Mouse (Mus musculus): ENCODE data around the gene Rab26. TPM values are rescaled to one million over a fixed set of nuclear protein-coding genes. Genes with fewer than 3 reads are reported as not detected.

Gene Rab26
- total RNA-seq, 2 experiments from 2014 or later = 1.1 to 1.9 TPM

- DNase-seq (ENCODE audit: low spot score in 2 of 2) = no peak
Observed at GRCm38 (mm10) chr17:24514270-24515257, 19.4 kb downstream of the Rab26 start.

GRCm38 (mm10) chr17:24513609-24514008 lies 20.4 kb downstream of the Rab26 start:
- no peak for DNase-seq (ENCODE audit: low spot score in 2 of 2)

- no peak for DNase-seq (ENCODE audit: low spot score in 2 of 2)
Observed at GRCm38 (mm10) chr17:24507806-24508460, 26.1 kb downstream of the Rab26 start.

- DNase-seq (ENCODE audit: low spot score in 2 of 2) = no peak
Observed at GRCm38 (mm10) chr17:24507129-24507664, 26.8 kb downstream of the Rab26 start.

GRCm38 (mm10) chr17:24506332-24507070 lies 27.5 kb downstream of the Rab26 start:
- no peak for DNase-seq (ENCODE audit: low spot score in 2 of 2)

- no peak for DNase-seq (ENCODE audit: low spot score in 2 of 2)
Observed at GRCm38 (mm10) chr17:24505286-24505955, 28.6 kb downstream of the Rab26 start.

GRCm38 (mm10) chr17:24504085-24504484 lies 29.9 kb downstream of the Rab26 start:
- no peak for DNase-seq (ENCODE audit: low spot score in 2 of 2)

GRCm38 (mm10) chr17:24502208-24502607 lies 31.8 kb downstream of the Rab26 start:
- no peak for DNase-seq (ENCODE audit: low spot score in 2 of 2)

- no peak for DNase-seq (ENCODE audit: low spot score in 2 of 2)
Observed at GRCm38 (mm10) chr17:24496026-24496425, 38.0 kb downstream of the Rab26 start.

- no peak for DNase-seq (ENCODE audit: low spot score in 2 of 2)
Observed at GRCm38 (mm10) chr17:24495443-24495842, 38.6 kb downstream of the Rab26 start.

- no peak for DNase-seq (ENCODE audit: low spot score in 2 of 2)
Observed at GRCm38 (mm10) chr17:24494627-24495335, 39.2 kb downstream of the Rab26 start.

- DNase-seq (ENCODE audit: low spot score in 2 of 2) = no peak
Observed at GRCm38 (mm10) chr17:24490399-24490798, 43.6 kb downstream of the Rab26 start.

- DNase-seq (ENCODE audit: low spot score in 2 of 2) = no peak
Observed at GRCm38 (mm10) chr17:24489265-24490030, 44.6 kb downstream of the Rab26 start.

- no peak for DNase-seq (ENCODE audit: low spot score in 2 of 2)
Observed at GRCm38 (mm10) chr17:24488662-24489264, 45.2 kb downstream of the Rab26 start.

GRCm38 (mm10) chr17:24488186-24488661 lies 45.8 kb downstream of the Rab26 start, which contains the start of gene Caskin1:
Caskin1 (plus strand) TSS chr17:24488601.
- no peak for DNase-seq (ENCODE audit: low spot score in 2 of 2)

GRCm38 (mm10) chr17:24485090-24485860 lies 48.7 kb downstream of the Rab26 start:
- DNase-seq (ENCODE audit: low spot score in 2 of 2) = no peak

GRCm38 (mm10) chr17:24483495-24483894 lies 50.5 kb downstream of the Rab26 start:
- no peak for DNase-seq (ENCODE audit: low spot score in 2 of 2)

Measured in adrenal gland, postnatal 4 days (tissue).